Mouse (Mus musculus) forebrain, embryonic 14.5 days (tissue): ENCODE measurements at regions not wholly inside any gene's neighbourhood (a gene's known extent, or its start where the extent isn't known, plus 50 kb on each side); places are given as distances from the start of the nearest gene placed in this dataset.

Experiments used
- ATAC-seq: fragments of 200-750 bp; cut with Nextera tagmentation; 2 replicates; pipeline ENCODE4 v1.8.0; 2017; ENCODE audit warnings: mild to moderate bottlenecking, moderate library complexity
- DNase-seq: peaks from one replicate; pipeline ENCODE4 v3.0.0-alpha.2; 2015; ENCODE audit warnings: low spot score
- H3K27ac ChIP-seq: fragments of 300-500 bp; sonication (generic); 2 replicates; pipeline ENCODE4 v1.5.1; 2014; ENCODE audit warnings: low read depth, mild to moderate bottlenecking, control low read depth, low read length, moderate library complexity
- H3K27me3 ChIP-seq: fragments of 300-500 bp; sonication (generic); replicated peaks from 2 replicates; pipeline ENCODE4 v1.6.1; 2014; ENCODE audit warnings: low read length, control low read depth, mixed read lengths; ENCODE audit not compliant: control insufficient read depth, insufficient read depth
- H3K36me3 ChIP-seq: fragments of 300-500 bp; sonication (generic); 2 replicates; pipeline ENCODE4 v1.6.1; 2014; ENCODE audit warnings: low read length, control low read depth; ENCODE audit not compliant: control insufficient read depth, insufficient read depth
- H3K4me1 ChIP-seq: fragments of 300-500 bp; sonication (generic); 2 replicates; pipeline ENCODE4 v1.6.1; 2014; ENCODE audit warnings: antibody characterized with exemption, low read length, control low read depth; ENCODE audit not compliant: control insufficient read depth, insufficient read depth
- H3K4me2 ChIP-seq: fragments of 300-500 bp; sonication (generic); 2 replicates; pipeline ENCODE4 v1.6.1; 2014; ENCODE audit warnings: mild to moderate bottlenecking, control low read depth, low read length
- H3K4me3 ChIP-seq: fragments of 300-500 bp; sonication (generic); 2 replicates; pipeline ENCODE4 v1.5.1; 2014; ENCODE audit warnings: low read depth, low read length, control low read depth
- H3K9ac ChIP-seq: fragments of 300-500 bp; sonication (generic); 2 replicates; pipeline ENCODE4 v1.6.1; 2014; ENCODE audit warnings: mild to moderate bottlenecking, low read length, control low read depth, moderate library complexity
- H3K9me3 ChIP-seq: fragments of 300-500 bp; sonication (generic); replicated peaks from 2 replicates; pipeline ENCODE4 v1.6.1; 2016; ENCODE audit warnings: low read length, control low read depth, mixed read lengths; ENCODE audit not compliant: control insufficient read depth
- WGBS: fragments of 180-500 bp; shearing (Covaris S2); extraction: QIAGEN DNeasy Blood & Tissue Kit; methylation state at CpG from one replicate; pipeline ENCODE4 v1.1.7; 2014; 5-methylcytosine and 5-hydroxymethylcytosine counted together

DNA sequence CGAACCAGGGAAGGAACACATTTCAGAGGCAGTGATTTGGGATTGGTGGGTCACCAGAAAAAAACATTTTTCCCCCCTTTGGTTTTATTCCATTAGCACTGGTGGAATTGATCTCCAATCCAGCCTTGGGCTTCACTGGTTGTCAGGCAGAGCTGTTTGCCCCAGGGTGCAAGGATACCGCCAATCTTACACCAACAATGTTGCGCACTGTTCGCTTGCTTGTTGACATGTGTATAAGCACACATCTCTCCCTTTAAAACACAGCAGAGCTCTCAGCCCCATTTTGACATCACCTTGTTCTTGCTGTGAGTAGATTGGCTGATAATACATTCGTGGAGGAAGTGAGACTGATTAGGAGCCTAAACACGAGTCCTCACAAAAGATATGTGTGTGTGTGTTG is 333.1 kb upstream of the Atp5g3 start:
- peak; percentile 28 for DNase-seq
- 62% methylated on average over 6 of the region's 6 CpGs for WGBS
- H3K4me2 ChIP-seq: peak overlapping the region; percentile 9; the same call in 1 of the 2 replicates
- H3K4me3 ChIP-seq: no peak overlapping the region
- peaks cover 4% of the 10 kb centered on the region for H3K4me1 ChIP-seq
- no peaks in the 10 kb centered on the region for H3K27me3 ChIP-seq
- peak; percentile 62; the same call in 1 of the 2 replicates for ATAC-seq
- H3K36me3 ChIP-seq: no peaks in the 10 kb centered on the region
- H3K27ac ChIP-seq: peak overlapping the region; percentile 39; the same call in 1 of the 2 replicates
- H3K9me3 ChIP-seq: no peaks in the 10 kb centered on the region
- no peak overlapping the region for H3K9ac ChIP-seq

DNA sequence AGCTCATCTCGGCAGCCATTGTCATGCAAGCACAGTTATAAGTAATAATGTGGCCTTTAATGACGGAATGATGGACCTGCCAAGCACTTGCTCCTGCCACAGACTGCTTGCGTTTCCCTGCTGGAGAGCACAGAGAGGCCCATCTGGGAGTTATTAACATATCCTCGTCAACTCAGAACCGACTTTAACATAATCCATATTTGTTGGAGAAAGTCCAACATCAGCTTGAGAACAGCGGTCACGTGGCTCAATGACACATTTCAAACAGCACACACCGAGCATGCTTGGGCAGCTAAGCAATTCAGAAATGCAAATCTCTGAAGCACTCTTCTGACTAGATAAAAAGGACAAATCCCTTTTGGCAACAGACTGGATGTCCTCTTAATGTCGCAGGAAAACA is 332.7 kb upstream of the Atp5g3 start:
- no peaks in the 10 kb centered on the region for H3K9me3 ChIP-seq
- peak overlapping the region; percentile 56; the same call in 1 of the 2 replicates for H3K27ac ChIP-seq
- H3K9ac ChIP-seq: no peak overlapping the region
- peaks cover 4% of the 10 kb centered on the region for H3K4me1 ChIP-seq
- 52% methylated on average over 9 of the region's 9 CpGs for WGBS
- no peaks in the 10 kb centered on the region for H3K27me3 ChIP-seq
- DNase-seq (peak; percentile 86), ATAC-seq (peak; percentile 84)
- no peak overlapping the region for H3K4me3 ChIP-seq
- H3K36me3 ChIP-seq: no peaks in the 10 kb centered on the region
- H3K4me2 ChIP-seq: peak overlapping the region; percentile 9; the same call in 1 of the 2 replicates

DNA sequence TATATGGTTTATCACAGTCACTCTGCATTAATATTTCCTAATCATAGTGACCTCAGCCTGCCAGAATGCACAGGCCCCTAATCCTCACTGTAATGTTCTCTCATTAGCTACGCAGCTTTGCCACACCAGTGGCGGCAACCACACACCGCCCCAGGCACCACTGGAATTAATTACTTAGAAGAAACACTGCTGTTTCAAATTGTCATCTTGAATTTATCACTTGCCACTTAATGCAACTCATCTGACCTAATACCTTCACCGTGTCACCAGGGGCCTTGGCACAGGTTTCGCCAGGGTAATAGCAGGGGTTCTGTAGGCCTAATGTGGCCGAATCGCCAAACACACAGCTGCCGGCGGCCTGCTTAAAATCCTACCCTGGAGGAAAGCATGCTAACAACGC is 328.5 kb upstream of the Atp5g3 start:
- WGBS: 55% methylated on average over 10 of the region's 10 CpGs
- Histone ChIP-seq H3K36me3 (no peaks in the 10 kb centered on the region), H3K9me3 (no peaks in the 10 kb centered on the region), H3K27ac (no peak overlapping the region), H3K27me3 (no peaks in the 10 kb centered on the region), H3K4me2 (no peak overlapping the region), H3K9ac (no peak overlapping the region), H3K4me1 (peaks cover 4% of the 10 kb centered on the region), H3K4me3 (no peak overlapping the region)
- ATAC-seq: no peak
- peak; percentile 9 for DNase-seq

DNA sequence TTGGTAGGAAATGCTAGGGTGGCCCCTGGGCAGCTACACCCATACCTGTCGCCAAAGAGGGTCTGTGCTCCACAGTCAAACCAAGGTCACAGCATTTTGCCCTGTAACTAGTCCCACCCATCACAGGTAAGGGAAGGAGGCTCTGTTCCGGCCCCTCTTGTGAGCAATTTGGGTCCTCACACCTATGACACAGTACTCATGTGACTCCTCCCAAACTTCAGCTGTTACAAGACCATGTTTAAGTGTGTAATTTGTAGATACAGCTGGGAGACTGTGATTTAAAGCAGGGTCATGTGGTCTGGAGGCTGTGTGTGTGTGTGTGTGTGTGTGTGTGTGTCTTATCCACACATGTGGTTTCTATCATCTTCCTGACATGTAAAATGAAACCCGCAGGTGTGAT is 306.3 kb upstream of the Atp5g3 start:
- no peaks in the 10 kb centered on the region for H3K9me3 ChIP-seq
- no peaks in the 10 kb centered on the region for H3K36me3 ChIP-seq
- H3K4me2 ChIP-seq: no peak overlapping the region
- H3K27ac ChIP-seq: no peak overlapping the region
- DNase-seq: no peak
- 89% methylated on average over 3 of the region's 3 CpGs for WGBS
- H3K4me1 ChIP-seq: no peaks in the 10 kb centered on the region
- no peak overlapping the region for H3K4me3 ChIP-seq
- H3K9ac ChIP-seq: no peak overlapping the region
- ATAC-seq: no peak
- no peaks in the 10 kb centered on the region for H3K27me3 ChIP-seq

DNA sequence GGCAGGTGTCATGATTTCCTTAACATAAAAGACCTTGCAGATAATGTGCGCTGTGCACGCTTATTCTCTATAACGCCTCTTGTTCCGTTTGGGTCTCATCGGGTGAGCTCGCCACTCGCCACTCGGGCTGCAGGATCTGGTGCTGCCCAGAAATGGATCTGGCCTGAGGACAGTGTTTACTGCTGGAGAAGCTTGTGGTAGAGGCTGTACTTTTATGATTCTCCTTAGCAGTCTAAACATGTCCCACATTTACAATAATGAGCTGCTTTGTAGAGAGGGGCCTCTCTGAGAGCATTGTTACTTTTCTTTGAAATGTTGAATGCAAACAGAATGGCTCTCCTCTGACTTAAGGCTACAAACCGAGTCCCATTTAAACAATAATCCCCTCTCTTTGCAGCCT is 299.1 kb upstream of the Atp5g3 start:
- no peaks in the 10 kb centered on the region for H3K9me3 ChIP-seq
- WGBS: 9% methylated on average over 9 of the region's 9 CpGs
- DNase-seq: peak; percentile 68
- no peak overlapping the region for H3K4me3 ChIP-seq
- peak overlapping the region; percentile 51 for H3K9ac ChIP-seq
- peak; percentile 77 for ATAC-seq
- H3K36me3 ChIP-seq: no peaks in the 10 kb centered on the region
- peak overlapping the region; percentile 40 for H3K4me2 ChIP-seq
- peak overlapping the region; percentile 23; the same call in 1 of the 2 replicates for H3K27ac ChIP-seq
- H3K4me1 ChIP-seq: peaks cover 19% of the 10 kb centered on the region
- no peaks in the 10 kb centered on the region for H3K27me3 ChIP-seq

DNA sequence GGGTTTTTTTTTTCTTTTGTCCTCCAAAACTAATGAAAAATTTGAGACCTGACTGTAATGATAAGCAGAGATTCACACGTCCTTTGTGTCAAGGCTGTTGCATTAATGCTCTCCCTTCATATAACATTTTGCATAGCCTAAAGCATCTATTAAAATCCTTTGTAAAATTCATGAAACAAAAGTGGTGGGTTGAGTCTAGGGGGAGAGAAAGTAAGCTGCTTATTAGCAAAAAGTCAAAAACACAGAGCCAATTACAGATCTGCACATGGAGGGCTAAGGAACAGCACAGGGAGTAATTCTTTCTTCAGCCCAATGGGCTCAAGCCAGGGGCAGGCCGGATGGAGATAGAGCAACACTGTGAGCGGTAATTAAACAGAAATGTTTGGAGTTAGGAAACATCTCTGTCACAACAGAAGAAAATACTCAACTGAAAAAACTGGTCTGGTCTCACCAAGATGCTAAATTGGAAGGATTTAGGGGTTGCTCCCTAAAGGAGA is 298.3 kb upstream of the Atp5g3 start:
- Histone ChIP-seq H3K27me3 (no peaks in the 10 kb centered on the region), H3K36me3 (no peaks in the 10 kb centered on the region), H3K4me1 (peaks cover 19% of the 10 kb centered on the region), H3K27ac (peak overlapping the region; percentile 23; the same call in 1 of the 2 replicates), H3K4me2 (peak overlapping the region; percentile 40; the same call in 1 of the 2 replicates), H3K9me3 (no peaks in the 10 kb centered on the region), H3K4me3 (no peak overlapping the region), H3K9ac (no peak overlapping the region)
- 23% methylated on average over 3 of the region's 3 CpGs for WGBS
- ATAC-seq (peak; percentile 30; the same call in 1 of the 2 replicates), DNase-seq (peak; percentile 13)

DNA sequence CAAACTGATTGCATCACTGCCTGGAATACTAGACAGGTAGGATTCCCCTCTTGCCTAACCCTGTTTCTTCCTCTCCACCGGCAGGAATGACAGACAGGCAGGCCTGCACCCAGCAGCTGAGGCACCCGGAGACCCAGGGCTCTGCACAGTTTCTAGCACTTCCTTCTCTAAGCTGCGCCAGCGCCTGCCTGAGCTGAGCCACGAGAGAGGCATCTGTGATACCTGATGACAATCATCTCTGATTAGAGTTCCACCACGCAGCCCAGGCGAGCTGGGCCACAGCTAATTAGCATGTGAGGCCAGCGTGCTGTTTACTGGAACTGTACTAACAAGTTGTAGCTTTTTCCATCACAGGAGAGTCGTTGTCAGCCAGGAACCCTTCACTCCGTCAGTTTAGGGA is 296.3 kb upstream of the Atp5g3 start:
- Histone ChIP-seq H3K9me3 (no peaks in the 10 kb centered on the region), H3K9ac (no peak overlapping the region), H3K27me3 (no peaks in the 10 kb centered on the region), H3K4me3 (no peak overlapping the region), H3K36me3 (no peaks in the 10 kb centered on the region), H3K4me1 (peaks cover 25% of the 10 kb centered on the region), H3K4me2 (no peak overlapping the region), H3K27ac (no peak overlapping the region)
- DNase-seq: peak; percentile 46
- 0 out of 2 replicates have a peak, but pooled peaks have one; percentile 33 for ATAC-seq
- 39% methylated on average over 10 of the region's 10 CpGs for WGBS

DNA sequence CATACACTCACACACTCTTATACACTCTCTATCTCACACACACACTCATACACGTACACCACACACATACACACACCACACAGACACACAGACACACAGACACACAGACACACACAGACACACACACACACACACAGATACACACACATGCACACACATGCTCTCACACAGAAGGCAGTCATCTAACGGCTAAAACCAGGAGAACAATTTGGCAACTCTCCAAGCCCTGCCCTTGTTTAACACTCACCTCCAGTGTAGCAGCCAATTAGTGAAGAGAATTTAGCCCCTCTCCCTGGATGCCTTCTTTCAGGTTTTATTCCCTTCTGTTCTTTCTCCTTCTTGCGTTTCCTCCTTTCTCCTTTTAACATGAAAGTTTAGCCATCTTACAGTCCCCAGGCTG is 291.6 kb upstream of the Atp5g3 start:
- H3K9me3 ChIP-seq: no peaks in the 10 kb centered on the region
- DNase-seq (peak; percentile 33), ATAC-seq (no peak)
- H3K4me1 ChIP-seq: peaks cover 19% of the 10 kb centered on the region
- H3K9ac ChIP-seq: no peak overlapping the region
- no peak overlapping the region for H3K4me3 ChIP-seq
- no peaks in the 10 kb centered on the region for H3K36me3 ChIP-seq
- no peak overlapping the region for H3K27ac ChIP-seq
- no peaks in the 10 kb centered on the region for H3K27me3 ChIP-seq
- WGBS: 32% methylated on average over 3 of the region's 3 CpGs
- no peak overlapping the region for H3K4me2 ChIP-seq

DNA sequence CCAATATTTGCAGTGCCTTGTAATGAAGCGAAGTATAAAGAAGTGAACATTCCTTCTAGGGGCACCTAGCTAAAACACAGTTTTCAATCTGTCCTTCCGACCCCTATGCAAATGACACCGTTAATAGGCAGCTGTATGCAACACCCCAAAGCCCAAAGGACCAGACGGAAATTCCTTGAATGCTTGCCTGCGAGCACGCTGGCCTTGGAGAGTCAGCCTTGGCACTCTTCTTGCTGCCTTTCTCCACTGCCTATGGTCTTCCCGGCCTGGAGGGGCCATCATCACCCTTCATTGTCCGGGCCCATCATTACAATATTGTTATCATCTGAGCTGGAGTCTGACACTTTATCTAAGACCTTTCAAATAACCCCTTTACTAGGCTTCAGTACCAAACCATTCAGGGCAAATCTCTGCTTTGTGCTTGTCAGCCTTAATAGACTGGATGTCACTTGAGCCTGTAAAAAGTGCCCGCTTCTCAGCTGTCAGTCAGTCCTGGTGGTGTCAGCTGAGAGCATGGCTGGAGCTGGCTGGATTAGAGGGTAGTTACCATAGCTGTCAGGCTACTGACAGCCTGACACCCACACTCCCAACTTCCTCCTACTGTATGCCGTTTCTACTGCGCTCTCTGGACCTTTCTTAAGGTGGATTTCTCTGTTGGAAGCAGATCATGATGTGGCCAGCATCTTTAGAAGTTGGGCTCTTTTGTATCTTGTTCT is 290.6 kb upstream of the Atp5g3 start:
- Histone ChIP-seq H3K27ac (no peak overlapping the region), H3K9ac (no peak overlapping the region), H3K4me2 (no peak overlapping the region), H3K4me3 (no peak overlapping the region), H3K9me3 (no peaks in the 10 kb centered on the region), H3K4me1 (peaks cover 16% of the 10 kb centered on the region), H3K27me3 (no peaks in the 10 kb centered on the region), H3K36me3 (no peaks in the 10 kb centered on the region)
- DNase-seq: peak; percentile 49
- WGBS: 32% methylated on average over 11 of the region's 11 CpGs
- ATAC-seq: peak; percentile 65
